Mouse (Mus musculus): ENCODE measurements around the gene Parp16. TPM values are rescaled to one million over a fixed set of nuclear protein-coding genes. Genes with fewer than 3 reads are reported as not detected.
A peak's percentile ranks its signal among the peaks of the same experiment; 100 is the strongest.

The Parp16 gene
- total RNA-seq, 2 experiments from 2014 or later: 3.4 to 3.6 TPM

- DNase-seq: no peak
- intact Hi-C loops (cut with DNase I): no loop called here
These were observed 17.2 kb upstream of the Parp16 start for GRCm38 (mm10) chr9:65177912-65178311.

- intact Hi-C loops (cut with DNase I): no loop called here
- peak; percentile 40 to 46 for DNase-seq
These were observed 16.6 kb upstream of the Parp16 start for GRCm38 (mm10) chr9:65178336-65179213.

GRCm38 (mm10) chr9:65179817-65180624 lies 15.1 kb upstream of the Parp16 start:
- DNase-seq: no peak
- intact Hi-C loops (cut with DNase I): no loop called here

GRCm38 (mm10) chr9:65188599-65188998 lies 6.6 kb upstream of the Parp16 start:
- intact Hi-C loops (cut with DNase I): loop anchor here (1.0 kb wide), 1 partner anchor 55 kb away; no protein-coding TSS in a partner anchor
- peak; percentile 83 to 89 for DNase-seq

GRCm38 (mm10) chr9:65190306-65190705 lies 4.8 kb upstream of the Parp16 start:
- intact Hi-C loops (cut with DNase I): loop anchor here (5.0 kb wide), 1 partner anchor 158 kb away; the partner anchor contains the start of gene Dpp8
- no peak for DNase-seq

- no peak for DNase-seq
- intact Hi-C loops (cut with DNase I): loop anchor here (5.0 kb wide), 1 partner anchor 159 kb away; the partner anchor contains the start of gene Dpp8
These were observed 3.8 kb upstream of the Parp16 start for GRCm38 (mm10) chr9:65191389-65191754.

- intact Hi-C loops (cut with DNase I): loop anchor here (5.0 kb wide), 1 partner anchor 160 kb away; the partner anchor contains the start of gene Dpp8
- DNase-seq: no peak
These were observed 3.2 kb upstream of the Parp16 start for GRCm38 (mm10) chr9:65191755-65192469.

- intact Hi-C loops (cut with DNase I): loop anchor here (5.0 kb wide), 1 partner anchor 161 kb away; the partner anchor contains the start of gene Dpp8
- no peak for DNase-seq
These were observed 1.9 kb upstream of the Parp16 start for GRCm38 (mm10) chr9:65193214-65193613.

- intact Hi-C loops (cut with DNase I): loop anchor here (2.0 kb wide), 1 partner anchor 87 kb away; no protein-coding TSS in a partner anchor
- DNase-seq: peak; percentile 50 to 57
These were observed 448 bp downstream of the Parp16 start for GRCm38 (mm10) chr9:65195621-65195981.

- intact Hi-C loops (cut with DNase I): loop anchor here (2.0 kb wide), 2 partner anchors 17 to 87 kb away; no protein-coding TSS in a partner anchor
- no peak for DNase-seq
These were observed 1.0 kb downstream of the Parp16 start for GRCm38 (mm10) chr9:65195982-65196737.

- peak; percentile 96 to 98 for DNase-seq
- intact Hi-C loops (cut with DNase I): loop anchor here (2.0 kb wide), 1 partner anchor 16 kb away; no protein-coding TSS in a partner anchor
These were observed 1.8 kb downstream of the Parp16 start for GRCm38 (mm10) chr9:65196738-65197569.

GRCm38 (mm10) chr9:65197826-65198225 lies 2.7 kb downstream of the Parp16 start:
- no peak for DNase-seq
- intact Hi-C loops (cut with DNase I): loop anchor here (2.0 kb wide), 1 partner anchor 15 kb away; no protein-coding TSS in a partner anchor

- intact Hi-C loops (cut with DNase I): no loop called here
- DNase-seq: no peak
These were observed 4.6 kb downstream of the Parp16 start for GRCm38 (mm10) chr9:65199723-65200122.

- peak; percentile 56 to 57 for DNase-seq
- intact Hi-C loops (cut with DNase I): no loop called here
These were observed 5.5 kb downstream of the Parp16 start for GRCm38 (mm10) chr9:65200606-65201005.

GRCm38 (mm10) chr9:65201021-65201380 lies 5.8 kb downstream of the Parp16 start:
- DNase-seq: no peak
- intact Hi-C loops (cut with DNase I): no loop called here

- intact Hi-C loops (cut with DNase I): no loop called here
- DNase-seq: peak; percentile 86 to 88
These were observed 6.4 kb downstream of the Parp16 start for GRCm38 (mm10) chr9:65201381-65202164.

- intact Hi-C loops (cut with DNase I): no loop called here
These were observed 7.1 kb downstream of the Parp16 start for GRCm38 (mm10) chr9:65202165-65202754.

More at GRCm38 (mm10) chr9:65202165-65202754, 7.1 kb downstream of the Parp16 start:
- no peak for DNase-seq
